Mouse (Mus musculus): ENCODE measurements around the gene Vtcn1. TPM values are rescaled to one million over a fixed set of nuclear protein-coding genes. Genes with fewer than 3 reads are reported as not detected.
"Not testable (repeated sequence)": the region's sequence is repeated elsewhere in the genome, so short reads cannot be mapped to it uniquely, and the experiment has no call there.

Vtcn1 gene
- polyA plus RNA-seq, 1 experiment from 2014 or later = 0.04 TPM

GRCm38 (mm10) chr3:100798872-100799422 lies 26.3 kb upstream of the Vtcn1 start:
- H3K9me3 ChIP-seq (replicated peaks; ENCODE audit: control insufficient read depth, low read length) = no peaks in the 10 kb centered on the region
- no peak overlapping the region for H3K27ac ChIP-seq (ENCODE audit: low read length)
- no peak overlapping the region for H3K9ac ChIP-seq (ENCODE audit: low read depth, low read length)
- no peaks in the 10 kb centered on the region for H3K27me3 ChIP-seq (ENCODE audit: control insufficient read depth, insufficient read depth, low read depth, low read length)
- 75% methylated on average over 3 of the region's 3 CpGs for WGBS (ENCODE audit: insufficient replicate concordance)
- H3K36me3 ChIP-seq (ENCODE audit: control insufficient read depth, insufficient read depth) = no peaks in the 10 kb centered on the region
- no peak overlapping the region for H3K4me2 ChIP-seq (ENCODE audit: low read depth, low read length)
- H3K4me3 ChIP-seq (ENCODE audit: low read depth, low read length) = no peak overlapping the region
- no peaks in the 10 kb centered on the region for H3K4me1 ChIP-seq (ENCODE audit: control insufficient read depth, low read depth, low read length)
- ATAC-seq (ENCODE audit: low read depth) = no peak

- Histone ChIP-seq H3K9me3 (replicated peaks; ENCODE audit: control insufficient read depth, low read length) (no peaks in the 10 kb centered on the region), H3K36me3 (ENCODE audit: control insufficient read depth, insufficient read depth) (no peaks in the 10 kb centered on the region), H3K27me3 (ENCODE audit: control insufficient read depth, insufficient read depth, low read depth, low read length) (no peaks in the 10 kb centered on the region), H3K4me1 (ENCODE audit: control insufficient read depth, low read depth, low read length) (no peaks in the 10 kb centered on the region; the same call in 1 of the 2 replicates), H3K4me2 (ENCODE audit: low read depth, low read length) (no peak overlapping the region), H3K4me3 (ENCODE audit: low read depth, low read length) (no peak overlapping the region), H3K27ac (ENCODE audit: low read length) (no peak overlapping the region), H3K9ac (ENCODE audit: low read depth, low read length) (no peak overlapping the region)
- WGBS (ENCODE audit: insufficient replicate concordance) = 68% methylated on average over 1 of the region's 1 CpGs
- ATAC-seq (ENCODE audit: low read depth) = no peak
Measured at GRCm38 (mm10) chr3:100804975-100805374, 20.3 kb upstream of the Vtcn1 start.

- 62% methylated on average over 6 of the region's 6 CpGs for WGBS (ENCODE audit: insufficient replicate concordance)
Measured at GRCm38 (mm10) chr3:100805925-100806324, 19.3 kb upstream of the Vtcn1 start.

GRCm38 (mm10) chr3:100810461-100810860 lies 14.8 kb upstream of the Vtcn1 start:
- ATAC-seq (ENCODE audit: low read depth) = no peak; the same call in 1 of the 2 replicates
- no peaks in the 10 kb centered on the region for H3K27me3 ChIP-seq (ENCODE audit: control insufficient read depth, insufficient read depth, low read depth, low read length)
- no peaks in the 10 kb centered on the region for H3K9me3 ChIP-seq (replicated peaks; ENCODE audit: control insufficient read depth, low read length)
- H3K9ac ChIP-seq (ENCODE audit: low read depth, low read length) = no peak overlapping the region
- no peak overlapping the region for H3K4me3 ChIP-seq (ENCODE audit: low read depth, low read length)
- no peaks in the 10 kb centered on the region; the same call in 1 of the 2 replicates for H3K4me1 ChIP-seq (ENCODE audit: control insufficient read depth, low read depth, low read length)
- H3K36me3 ChIP-seq (ENCODE audit: control insufficient read depth, insufficient read depth) = no peaks in the 10 kb centered on the region
- H3K27ac ChIP-seq (ENCODE audit: low read length) = no peak overlapping the region
- H3K4me2 ChIP-seq (ENCODE audit: low read depth, low read length) = no peak overlapping the region
- whole genome bisulfite sequencing (ENCODE audit: insufficient replicate concordance) = 46% methylated on average over 2 of the region's 2 CpGs

More at GRCm38 (mm10) chr3:100805925-100806324, 19.3 kb upstream of the Vtcn1 start:
- H3K4me1 ChIP-seq (ENCODE audit: control insufficient read depth, low read depth, low read length) = no peaks in the 10 kb centered on the region; the same call in 1 of the 2 replicates
- H3K36me3 ChIP-seq (ENCODE audit: control insufficient read depth, insufficient read depth) = no peaks in the 10 kb centered on the region
- no peak overlapping the region for H3K4me3 ChIP-seq (ENCODE audit: low read depth, low read length)
- no peaks in the 10 kb centered on the region for H3K9me3 ChIP-seq (replicated peaks; ENCODE audit: control insufficient read depth, low read length)
- H3K27ac ChIP-seq (ENCODE audit: low read length) = no peak overlapping the region
- no peak overlapping the region for H3K4me2 ChIP-seq (ENCODE audit: low read depth, low read length)
- ATAC-seq (ENCODE audit: low read depth) = no peak
- H3K9ac ChIP-seq (ENCODE audit: low read depth, low read length) = no peak overlapping the region
- H3K27me3 ChIP-seq (ENCODE audit: control insufficient read depth, insufficient read depth, low read depth, low read length) = no peaks in the 10 kb centered on the region

GRCm38 (mm10) chr3:100811836-100812235 lies 13.4 kb upstream of the Vtcn1 start:
- H3K4me2 ChIP-seq (ENCODE audit: low read depth, low read length) = no peak overlapping the region
- no peaks in the 10 kb centered on the region for H3K9me3 ChIP-seq (replicated peaks; ENCODE audit: control insufficient read depth, low read length)
- WGBS (ENCODE audit: insufficient replicate concordance) = 30% methylated on average over 2 of the region's 2 CpGs
- ATAC-seq (ENCODE audit: low read depth) = no peak
- H3K9ac ChIP-seq (ENCODE audit: low read depth, low read length) = no peak overlapping the region
- H3K4me1 ChIP-seq (ENCODE audit: control insufficient read depth, low read depth, low read length) = no peaks in the 10 kb centered on the region; the same call in 1 of the 2 replicates
- no peak overlapping the region for H3K27ac ChIP-seq (ENCODE audit: low read length)
- no peaks in the 10 kb centered on the region for H3K27me3 ChIP-seq (ENCODE audit: control insufficient read depth, insufficient read depth, low read depth, low read length)
- no peak overlapping the region for H3K4me3 ChIP-seq (ENCODE audit: low read depth, low read length)
- no peaks in the 10 kb centered on the region for H3K36me3 ChIP-seq (ENCODE audit: control insufficient read depth, insufficient read depth)

- not testable (repeated sequence) for H3K4me3 ChIP-seq (ENCODE audit: low read depth, low read length); H3K36me3 ChIP-seq (ENCODE audit: control insufficient read depth, insufficient read depth); H3K27ac ChIP-seq (ENCODE audit: low read length); H3K4me1 ChIP-seq (ENCODE audit: control insufficient read depth, low read depth, low read length); H3K4me2 ChIP-seq (ENCODE audit: low read depth, low read length); H3K9me3 ChIP-seq (replicated peaks; ENCODE audit: control insufficient read depth, low read length); H3K9ac ChIP-seq (ENCODE audit: low read depth, low read length); H3K27me3 ChIP-seq (ENCODE audit: control insufficient read depth, insufficient read depth, low read depth, low read length)
- 43% methylated on average over 1 of the region's 1 CpGs for WGBS (ENCODE audit: insufficient replicate concordance)
- ATAC-seq (ENCODE audit: low read depth) = peak; percentile 48; the same call in 1 of the 2 replicates
Measured at GRCm38 (mm10) chr3:100815490-100815889, 9.8 kb upstream of the Vtcn1 start.

GRCm38 (mm10) chr3:100818709-100819108 lies 6.5 kb upstream of the Vtcn1 start:
- H3K4me1 ChIP-seq (ENCODE audit: control insufficient read depth, low read depth, low read length) = no peaks in the 10 kb centered on the region
- H3K27ac ChIP-seq (ENCODE audit: low read length) = no peak overlapping the region
- no peak for ATAC-seq (ENCODE audit: low read depth)
- H3K9ac ChIP-seq (ENCODE audit: low read depth, low read length) = no peak overlapping the region
- no peak overlapping the region for H3K4me3 ChIP-seq (ENCODE audit: low read depth, low read length)
- no peaks in the 10 kb centered on the region for H3K36me3 ChIP-seq (ENCODE audit: control insufficient read depth, insufficient read depth)
- WGBS (ENCODE audit: insufficient replicate concordance) = 41% methylated on average over 4 of the region's 4 CpGs
- H3K27me3 ChIP-seq (ENCODE audit: control insufficient read depth, insufficient read depth, low read depth, low read length) = no peaks in the 10 kb centered on the region
- no peaks in the 10 kb centered on the region for H3K9me3 ChIP-seq (replicated peaks; ENCODE audit: control insufficient read depth, low read length)
- no peak overlapping the region for H3K4me2 ChIP-seq (ENCODE audit: low read depth, low read length)

GRCm38 (mm10) chr3:100819571-100819970 lies 5.7 kb upstream of the Vtcn1 start:
- H3K9me3 ChIP-seq (replicated peaks; ENCODE audit: control insufficient read depth, low read length) = no peaks in the 10 kb centered on the region
- H3K36me3 ChIP-seq (ENCODE audit: control insufficient read depth, insufficient read depth) = no peaks in the 10 kb centered on the region
- H3K4me3 ChIP-seq (ENCODE audit: low read depth, low read length) = no peak overlapping the region
- H3K9ac ChIP-seq (ENCODE audit: low read depth, low read length) = no peak overlapping the region
- H3K27ac ChIP-seq (ENCODE audit: low read length) = no peak overlapping the region
- peak; percentile 39; the same call in 1 of the 2 replicates for ATAC-seq (ENCODE audit: low read depth)
- 69% methylated on average over 5 of the region's 5 CpGs for WGBS (ENCODE audit: insufficient replicate concordance)
- H3K4me1 ChIP-seq (ENCODE audit: control insufficient read depth, low read depth, low read length) = no peaks in the 10 kb centered on the region
- no peak overlapping the region for H3K4me2 ChIP-seq (ENCODE audit: low read depth, low read length)
- H3K27me3 ChIP-seq (ENCODE audit: control insufficient read depth, insufficient read depth, low read depth, low read length) = no peaks in the 10 kb centered on the region

GRCm38 (mm10) chr3:100820852-100821251 lies 4.4 kb upstream of the Vtcn1 start:
- Histone ChIP-seq H3K36me3 (ENCODE audit: control insufficient read depth, insufficient read depth) (no peaks in the 10 kb centered on the region), H3K4me2 (ENCODE audit: low read depth, low read length) (no peak overlapping the region), H3K4me1 (ENCODE audit: control insufficient read depth, low read depth, low read length) (no peaks in the 10 kb centered on the region), H3K9me3 (replicated peaks; ENCODE audit: control insufficient read depth, low read length) (no peaks in the 10 kb centered on the region), H3K4me3 (ENCODE audit: low read depth, low read length) (no peak overlapping the region), H3K27ac (ENCODE audit: low read length) (no peak overlapping the region), H3K27me3 (ENCODE audit: control insufficient read depth, insufficient read depth, low read depth, low read length) (no peaks in the 10 kb centered on the region), H3K9ac (ENCODE audit: low read depth, low read length) (no peak overlapping the region)
- peak; percentile 50; the same call in 1 of the 2 replicates for ATAC-seq (ENCODE audit: low read depth)
- WGBS (ENCODE audit: insufficient replicate concordance) = 33% methylated on average over 2 of the region's 2 CpGs
